In the genomic region with DNA sequence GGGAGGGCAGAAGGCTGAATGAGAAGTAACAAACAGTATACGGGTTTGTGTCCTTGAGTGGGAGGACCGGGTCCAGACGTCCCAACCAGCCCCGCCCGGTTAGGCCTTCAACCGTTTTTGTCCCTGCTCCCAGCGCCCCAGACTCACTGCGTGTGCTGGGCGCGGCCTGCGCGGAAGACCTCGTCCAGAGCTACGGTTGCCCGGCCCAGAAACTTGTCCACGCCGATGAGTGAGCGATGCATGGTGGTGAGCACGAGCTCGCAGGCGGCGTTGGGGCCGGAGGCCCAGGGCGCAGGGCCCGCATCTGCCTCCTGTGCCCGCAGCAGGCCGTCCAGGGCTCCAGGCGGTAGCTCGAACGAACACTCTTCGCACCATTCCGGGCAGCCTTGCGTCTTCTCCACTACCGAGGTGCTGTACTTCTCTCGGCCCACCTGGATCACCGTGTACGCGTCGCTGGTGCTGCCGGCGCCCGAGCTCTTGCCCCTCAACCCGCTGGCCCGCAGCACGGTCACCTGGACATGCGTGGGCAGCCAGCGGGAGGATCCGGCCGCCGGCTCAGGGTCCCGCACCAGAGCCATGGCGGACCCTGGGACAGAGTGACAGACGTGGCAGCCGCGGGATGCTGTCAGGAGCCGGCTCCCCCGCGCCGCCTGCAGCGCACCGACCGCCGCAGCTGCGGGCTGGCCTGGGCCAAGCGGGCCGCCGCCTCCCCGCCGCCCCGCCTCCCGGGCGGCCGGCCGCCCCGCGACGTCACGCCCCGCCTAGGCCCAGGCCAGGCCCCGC, we compare ENCODE assay signal across 8 mouse cellular contexts. TPM values are rescaled to one million over a fixed set of nuclear protein-coding genes. Genes with fewer than 3 reads are reported as not detected.
DNase-seq lines count a peak whose midpoint lies in the region; ATAC-seq and TF ChIP-seq lines count a peak whose summit lies in the region.

A gene (minus strand): TSS at position 684 of the 783 bp plus-strand sequence.

- peak within 1 kb of the TSS; percentile 82 for H3K9ac ChIP-seq in liver, adult 2 months (ENCODE audit: low read depth, low read length)
- H3K9ac ChIP-seq in hindbrain, embryonic 14.5 days: peak within 1 kb of the TSS; percentile 91
- H3K9ac ChIP-seq in limb, embryonic 12.5 days (replicated peaks): peak within 1 kb of the TSS; percentile 81
- H3K9ac ChIP-seq in neural tube, embryonic 12.5 days: peak within 1 kb of the TSS; percentile 82

- no peaks in the 10 kb centered on the region for H3K79me2 ChIP-seq in liver, adult 2 months (ENCODE audit: control insufficient read depth, insufficient read depth, low read length)

- no peak for TF ChIP-seq POLR2A in liver, adult 2 months (IDR thresholded peaks at IDR 0.05; ENCODE audit: extremely low read depth, insufficient read depth, low read length)

- WGBS in liver, adult 2 months: 6% methylated on average over 80 of the region's 80 CpGs
- WGBS in hindbrain, embryonic 14.5 days: 1% methylated on average over 75 of the region's 80 CpGs
- WGBS in limb, embryonic 12.5 days: 2% methylated on average over 80 of the region's 80 CpGs
- WGBS in neural tube, embryonic 12.5 days: 1% methylated on average over 72 of the region's 80 CpGs

- TF ChIP-seq CTCF in liver, adult 2 months (IDR thresholded peaks at IDR 0.05; ENCODE audit: low read depth, low read length): no peak

- no peak within 1 kb of the TSS for H3K27ac ChIP-seq in liver, adult 2 months (replicated peaks; ENCODE audit: insufficient read depth, low read depth, low read length)
- H3K27ac ChIP-seq in hindbrain, embryonic 14.5 days: peak within 1 kb of the TSS; percentile 69
- H3K27ac ChIP-seq in limb, embryonic 12.5 days: peak within 1 kb of the TSS; percentile 53
- no peak within 1 kb of the TSS; the same call in none of the 2 replicates for H3K27ac ChIP-seq in neural tube, embryonic 12.5 days

- no peaks in the 10 kb centered on the region for H3K27me3 ChIP-seq in liver, adult 2 months (ENCODE audit: control insufficient read depth, insufficient read depth, low read length)
- H3K27me3 ChIP-seq in hindbrain, embryonic 14.5 days (ENCODE audit: control insufficient read depth, insufficient read depth, low read length): no peaks in the 10 kb centered on the region
- peaks cover 14% of the 10 kb centered on the region; the same call in 1 of the 2 replicates for H3K27me3 ChIP-seq in limb, embryonic 12.5 days
- H3K27me3 ChIP-seq in neural tube, embryonic 12.5 days (replicated peaks): 0 out of 2 replicates have a peak, but pooled peaks cover 4% of the 10 kb centered on the region

- H3K36me3 ChIP-seq in liver, adult 2 months (ENCODE audit: control insufficient read depth, insufficient read depth, low read length): no peaks in the 10 kb centered on the region
- no peaks in the 10 kb centered on the region for H3K36me3 ChIP-seq in hindbrain, embryonic 14.5 days (replicated peaks; ENCODE audit: control insufficient read depth, insufficient read depth)
- H3K36me3 ChIP-seq in limb, embryonic 12.5 days: 0 out of 2 replicates have a peak, but pooled peaks cover 6% of the 10 kb centered on the region
- no peaks in the 10 kb centered on the region for H3K36me3 ChIP-seq in neural tube, embryonic 12.5 days

- peaks cover 2% of the 10 kb centered on the region for H3K4me1 ChIP-seq in liver, adult 2 months (ENCODE audit: control insufficient read depth, insufficient read depth, low read length)
- H3K4me1 ChIP-seq in hindbrain, embryonic 14.5 days (replicated peaks; ENCODE audit: control insufficient read depth, insufficient read depth, low read length): peaks cover 32% of the 10 kb centered on the region
- H3K4me1 ChIP-seq in limb, embryonic 12.5 days (replicated peaks): peaks cover 20% of the 10 kb centered on the region
- H3K4me1 ChIP-seq in neural tube, embryonic 12.5 days: peaks cover 13% of the 10 kb centered on the region; the same call in 1 of the 2 replicates

- H3K9me3 ChIP-seq in hindbrain, embryonic 14.5 days (ENCODE audit: control insufficient read depth, low read length): no peaks in the 10 kb centered on the region
- H3K9me3 ChIP-seq in limb, embryonic 12.5 days: no peaks in the 10 kb centered on the region
- no peaks in the 10 kb centered on the region for H3K9me3 ChIP-seq in neural tube, embryonic 12.5 days

- peak within 1 kb of the TSS; percentile 75 for H3K4me2 ChIP-seq in hindbrain, embryonic 14.5 days (replicated peaks)
- H3K4me2 ChIP-seq in limb, embryonic 12.5 days: peak within 1 kb of the TSS; percentile 85
- H3K4me2 ChIP-seq in neural tube, embryonic 12.5 days (replicated peaks): peak within 1 kb of the TSS; percentile 90

- DNase-seq in liver, adult 2 months (ENCODE audit: extremely low read depth, low read depth, low spot score): no peak
- no peak for DNase-seq in liver
- peak; percentile 52 to 77 for DNase-seq in adrenal gland, postnatal 36 days
- peak; percentile 37 to 55 for DNase-seq in frontal cortex, postnatal 36 days (ENCODE audit: low spot score in 2 of 2)
- no peak for DNase-seq in hindbrain, embryonic 14.5 days (ENCODE audit: low spot score)
- DNase-seq in thymus, postnatal 0 days (ENCODE audit: low spot score): no peak

- ATAC-seq in hindbrain, embryonic 14.5 days (ENCODE audit: low FRiP score): no peak; the same call in none of the 2 replicates
- peak; percentile 16; the same call in 1 of the 2 replicates for ATAC-seq in limb, embryonic 12.5 days (ENCODE audit: insufficient number of reproducible peaks, insufficient read depth, low FRiP score, low TSS enrichment, low read depth)
- ATAC-seq in neural tube, embryonic 12.5 days (ENCODE audit: low FRiP score, low read depth): peak; percentile 52

- H3K4me3 ChIP-seq in liver, adult 2 months (ENCODE audit: insufficient read depth, low read depth, low read length): peak within 1 kb of the TSS; percentile 90
- peak within 1 kb of the TSS; percentile 86 for H3K4me3 ChIP-seq in hindbrain, embryonic 14.5 days (replicated peaks; ENCODE audit: low read length)
- H3K4me3 ChIP-seq in limb, embryonic 12.5 days (replicated peaks): peak within 1 kb of the TSS; percentile 79
- peak within 1 kb of the TSS; percentile 74 for H3K4me3 ChIP-seq in neural tube, embryonic 12.5 days

RNA-seq across cellular contexts. Expression of the gene that starts here (rescaled TPM):
- 0.46 and 0.54 TPM in 2 replicates for total RNA-seq in liver, adult 2 months (2014; rRNA removed)
- polyA plus RNA-seq in liver, adult 2 months (2012; rRNA removed): 0.55 and 1.4 TPM in 2 replicates
- 10 to 100 TPM; 32.6 to 35.8 TPM for total RNA-seq in adrenal gland, postnatal 36 days (2021)
- polyA plus RNA-seq in hindbrain, embryonic 14.5 days (2014; fragmentation: Nextera tagmentation; extraction: Ambion mirVana): 21.3 and 24.6 TPM in 2 replicates
- 9.8 and 11.4 TPM in 2 replicates for polyA plus RNA-seq in limb, embryonic 12.5 days (2016; fragmentation: Nextera tagmentation; extraction: Ambion mirVana)
- 9.0 and 9.4 TPM in 2 replicates for polyA plus RNA-seq in neural tube, embryonic 12.5 days (2016; fragmentation: Nextera tagmentation; extraction: Ambion mirVana)
- polyA plus RNA-seq in thymus, postnatal 0 days (2015; fragmentation: Nextera tagmentation; extraction: Ambion mirVana): 4.3 and 4.7 TPM in 2 replicates

Comparison
In these comparisons a context has a peak if more than half of its experiments do, and no peak if none do; other contexts are left out.
1. RNA of the gene that starts here (total RNA-seq): 32.6 to 35.8 TPM in adrenal gland, postnatal 36 days; 0.46 to 0.54 TPM in liver, adult 2 months; every median in the first group is over 10 times any median in the second.
2. DNase-seq: peak in adrenal gland, postnatal 36 days (2 of 2) and frontal cortex, postnatal 36 days (2 of 2); none in liver, adult 2 months (single experiment), liver (single experiment), hindbrain, embryonic 14.5 days (single experiment) and thymus, postnatal 0 days (single experiment).
3. H3K27ac ChIP-seq: peak in hindbrain, embryonic 14.5 days (single experiment) and limb, embryonic 12.5 days (single experiment); none in liver, adult 2 months (single experiment) and neural tube, embryonic 12.5 days (single experiment).
4. Peak in every context shown above with its lines, with median percentiles within 50 percentile points of each other: H3K4me3 ChIP-seq, H3K9ac ChIP-seq and H3K4me2 ChIP-seq.